Mouse (Mus musculus) cerebellum, adult 9-10 months (tissue): ENCODE measurements around the gene Washc4.
"Not testable (repeated sequence)": the region's sequence is repeated elsewhere in the genome, so short reads cannot be mapped to it uniquely, and the experiment has no call there.

Experiments
- DNase-seq: peaks from one replicate; pipeline ENCODE4 v3.0.0; 2022

Washc4 gene

DNA sequence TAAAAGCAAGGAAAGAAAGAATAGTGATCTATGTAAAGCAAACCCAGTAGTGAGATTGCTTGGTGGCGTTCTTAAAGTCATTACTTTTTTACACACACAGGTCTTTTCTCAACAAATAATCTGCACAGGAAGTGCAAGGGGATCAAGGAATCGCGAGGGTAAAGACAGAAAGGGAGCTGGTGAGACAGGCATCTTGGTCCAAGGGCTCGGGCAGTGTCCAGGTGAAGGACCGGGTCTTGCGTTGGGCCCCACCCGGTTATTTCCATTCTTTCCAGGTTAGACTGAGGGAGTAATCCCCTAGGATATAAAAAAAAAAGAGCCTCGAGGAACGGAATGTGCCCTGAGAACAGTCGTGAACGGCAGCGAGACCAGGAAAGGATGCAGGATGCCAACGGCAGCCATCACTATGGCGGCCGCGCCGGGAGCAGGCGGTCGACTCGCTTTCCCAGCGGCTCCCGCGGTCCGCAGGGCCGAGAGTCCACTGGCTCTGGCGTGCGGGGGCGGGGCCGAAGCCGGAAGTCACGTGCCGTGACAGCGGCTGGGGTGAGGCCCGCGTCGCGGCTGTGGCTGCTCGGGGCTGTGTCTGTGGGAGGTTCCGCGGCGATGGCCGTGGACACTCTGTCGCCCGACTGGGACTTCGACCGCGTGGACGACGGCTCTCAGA is at the start of gene Washc4:
Gene Washc4 (plus strand): TSS at position 314 of the 664 bp plus-strand sequence.
- DNase-seq = peak; percentile 92

DNA sequence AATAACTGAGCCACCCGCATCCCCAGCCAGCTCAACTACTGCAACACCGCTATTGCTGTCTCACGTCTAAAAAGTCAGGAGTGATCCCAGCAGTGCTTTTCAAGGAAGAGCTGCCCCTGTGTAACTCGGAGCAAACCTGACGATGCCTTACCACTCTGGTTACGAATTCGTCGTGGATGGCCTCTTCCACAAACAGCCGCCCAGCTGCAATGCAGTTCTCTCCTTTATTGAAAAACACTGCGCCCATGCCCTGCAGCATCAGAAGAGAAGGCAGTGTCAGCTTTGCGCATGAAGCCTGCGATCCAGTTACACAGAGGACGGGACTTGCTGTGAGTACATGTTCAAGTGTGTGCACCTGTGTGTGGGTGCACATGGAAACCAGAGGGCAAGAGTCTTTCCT is 46.2 kb upstream of the Washc4 start:
- no peak for DNase-seq

DNA sequence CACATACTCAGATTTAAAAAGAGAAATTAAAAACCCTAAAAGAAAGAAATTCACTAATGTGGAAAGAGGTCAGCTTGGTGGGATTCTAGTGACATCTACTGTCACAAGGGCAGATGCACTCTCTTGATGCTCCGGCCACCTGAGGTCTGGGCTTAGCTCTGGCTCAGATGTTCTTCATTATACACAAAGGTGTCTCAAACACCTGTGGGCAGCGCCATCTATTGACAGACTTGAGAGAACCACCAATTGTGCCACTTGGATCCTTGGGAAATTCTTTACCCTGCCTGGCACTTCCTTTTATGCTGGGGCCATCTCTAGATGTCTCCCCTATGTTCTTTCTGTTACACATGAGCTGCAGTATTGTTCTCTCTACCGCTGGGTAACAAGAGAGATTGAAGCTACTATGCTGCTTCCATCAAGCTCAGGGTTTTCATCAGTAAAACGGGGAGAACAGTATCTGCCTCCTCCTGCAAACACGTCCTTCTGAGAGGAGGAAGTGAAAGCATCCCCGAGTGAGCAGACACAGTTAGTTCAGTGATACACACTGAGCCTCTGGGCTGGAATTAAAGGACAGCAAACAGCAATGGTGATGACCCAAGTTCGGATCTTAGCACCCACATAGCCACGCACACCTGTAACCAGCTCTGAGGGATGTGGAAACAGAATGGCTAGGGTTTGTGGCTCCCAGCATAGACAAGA is 34.4 kb upstream of the Washc4 start:
- DNase-seq = peak; percentile 32

DNA sequence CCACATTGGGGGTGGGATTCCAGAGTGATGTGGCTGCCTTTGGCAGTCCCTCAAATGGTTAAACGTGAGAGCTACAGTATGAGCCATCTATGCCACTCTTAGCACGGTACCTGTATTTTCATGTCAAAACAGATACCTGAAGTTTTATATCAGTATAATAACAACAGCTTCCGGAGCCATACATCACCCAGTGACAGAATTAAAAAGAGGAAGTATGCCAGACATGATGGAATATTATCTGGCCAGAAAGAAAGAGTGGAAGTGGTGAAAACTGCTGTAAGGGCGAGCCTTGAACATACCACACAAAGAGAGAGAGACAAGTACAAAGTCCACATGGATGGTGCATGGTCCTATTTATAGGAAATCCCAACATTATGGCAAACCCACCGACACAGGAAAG is 32.2 kb upstream of the Washc4 start:
- DNase-seq = no peak

DNA sequence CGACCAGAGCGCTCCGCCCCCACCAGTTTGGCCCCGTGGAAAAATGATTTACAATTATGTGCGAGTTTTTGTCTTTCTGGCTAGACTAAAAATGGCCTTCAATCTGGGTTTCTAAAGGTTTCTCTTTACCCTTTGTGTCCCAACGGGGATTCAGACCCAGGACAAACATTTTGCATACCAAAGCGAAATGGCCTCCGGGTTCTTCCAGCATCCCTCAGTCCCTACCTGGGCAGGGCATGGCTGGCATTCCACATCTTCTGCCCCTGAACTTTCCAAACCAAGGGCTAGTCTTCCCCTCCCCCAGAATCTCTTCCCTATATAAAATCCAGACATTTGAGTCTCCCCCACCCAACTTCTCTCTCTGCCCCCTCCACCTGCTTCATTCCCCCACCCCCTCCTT is 29.8 kb upstream of the Washc4 start:
- no peak for DNase-seq

DNA sequence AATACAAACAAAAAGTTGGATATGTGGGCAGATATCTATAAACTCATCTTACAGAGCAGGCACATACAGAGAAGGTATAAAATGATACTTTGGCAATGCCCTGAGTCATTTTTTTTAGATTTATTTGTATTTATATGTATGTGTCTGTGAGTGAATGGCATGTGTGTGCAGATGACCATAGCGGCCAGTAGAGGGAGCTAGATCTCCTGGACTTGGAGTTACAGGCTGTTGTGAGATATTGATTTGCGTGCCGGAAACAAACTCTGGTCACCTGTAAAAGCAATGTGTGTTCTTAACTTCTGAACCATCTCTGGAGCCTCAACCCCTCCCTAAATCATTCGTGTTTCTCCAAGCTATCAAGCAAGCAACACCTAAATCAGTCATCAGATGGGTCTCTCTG is 22.6 kb upstream of the Washc4 start:
- DNase-seq = no peak

DNA sequence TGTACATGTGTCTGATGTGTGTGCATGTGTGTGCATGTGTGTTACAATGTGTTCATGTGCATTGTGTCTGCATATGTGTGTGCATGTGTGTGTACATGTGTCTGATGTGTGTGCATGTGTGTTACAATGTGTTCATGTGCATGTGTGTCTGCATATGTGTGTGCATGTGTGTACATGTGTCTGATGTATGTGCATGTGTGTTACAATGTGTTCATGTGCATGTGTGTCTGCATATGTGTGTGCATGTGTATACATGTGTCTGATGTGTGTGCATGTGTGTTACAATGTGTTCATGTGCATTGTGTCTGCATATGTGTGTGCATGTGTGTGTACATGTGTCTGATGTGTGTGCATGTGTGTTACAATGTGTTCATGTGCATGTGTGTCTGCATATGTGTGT is 19.3 kb upstream of the Washc4 start:
- not testable (repeated sequence) for DNase-seq

DNA sequence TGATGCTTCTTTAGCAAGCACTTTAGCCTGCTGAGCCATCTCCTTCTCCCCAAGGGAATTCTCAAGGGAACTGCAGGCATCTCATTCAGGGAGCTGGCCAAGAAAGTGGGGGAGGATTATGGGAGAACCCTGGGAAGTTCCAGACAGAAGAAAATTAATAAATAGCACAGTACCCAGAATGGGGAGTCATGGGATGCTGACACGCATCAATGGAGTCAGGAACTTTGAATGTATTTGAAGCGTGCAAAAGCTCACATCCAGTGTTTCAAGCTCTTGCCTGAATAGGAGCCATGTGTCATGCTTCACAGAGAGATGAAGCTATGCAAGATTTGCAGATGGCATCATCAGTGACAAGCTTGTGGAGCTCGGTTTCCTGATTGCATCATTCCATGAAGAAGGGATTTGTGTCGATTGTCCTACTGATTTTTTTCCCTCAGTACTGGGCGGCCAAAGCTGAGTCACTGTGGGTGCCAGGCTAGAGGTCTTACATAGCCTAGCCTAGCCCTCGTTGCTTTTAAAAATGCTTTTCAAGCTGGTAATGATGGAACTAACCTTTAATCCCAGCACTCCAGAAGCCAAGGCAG is 13.1 kb upstream of the Washc4 start:
- DNase-seq = no peak

DNA sequence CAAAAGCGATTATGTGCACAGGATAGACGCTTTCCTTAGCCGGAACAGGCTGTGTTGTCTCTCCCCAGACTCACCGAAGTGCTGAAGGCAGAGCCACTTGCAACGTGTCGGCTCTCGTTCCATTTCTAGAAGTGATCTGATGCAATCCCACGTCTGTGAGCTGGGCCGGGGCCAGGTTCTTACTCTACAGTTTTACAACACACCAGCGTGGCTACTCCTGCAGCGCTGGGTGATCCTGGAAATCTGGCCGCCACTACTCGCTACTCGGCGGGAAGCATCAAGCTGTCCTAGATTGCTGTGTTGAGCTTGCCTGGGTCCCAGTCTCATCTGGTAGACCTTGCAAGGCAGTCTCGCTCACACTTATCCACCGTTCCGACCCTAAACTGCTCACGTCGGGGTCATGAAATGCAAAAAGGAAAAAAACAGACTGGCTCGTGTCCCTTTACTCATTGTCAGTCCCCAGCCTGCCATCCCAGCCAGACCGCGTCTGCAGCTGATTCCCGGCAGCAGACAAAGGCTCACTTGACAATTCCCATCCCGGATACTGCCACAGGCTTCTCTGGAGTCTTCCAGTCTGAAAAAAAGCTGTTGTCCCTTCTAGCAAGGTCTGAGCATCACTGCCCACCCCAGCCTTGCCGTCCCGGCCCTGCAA is 10.2 kb upstream of the Washc4 start:
- peak; percentile 66 for DNase-seq

DNA sequence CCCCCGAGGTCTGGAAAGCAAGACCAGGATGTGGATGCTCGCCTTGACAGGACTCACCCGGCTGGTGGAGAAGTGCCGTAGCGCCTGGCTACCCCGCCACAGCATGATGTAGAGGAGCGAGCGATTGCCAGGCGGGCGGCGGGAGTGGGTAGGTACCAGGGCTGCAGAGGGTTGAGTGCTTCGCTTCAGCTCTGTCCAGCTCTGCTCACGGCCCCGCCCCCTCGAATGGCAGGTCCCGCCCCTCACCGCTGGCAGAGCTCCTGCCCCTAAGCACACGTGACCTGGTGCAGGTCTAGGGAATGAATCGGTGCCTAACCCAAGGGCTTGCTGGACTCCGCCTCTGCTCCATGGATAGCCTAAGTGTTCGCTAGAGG is 9.7 kb upstream of the Washc4 start, which contains the start of gene Aldh1l2:
Gene Aldh1l2 (minus strand): TSS at position 231 of the 374 bp plus-strand sequence.
- peak; percentile 85 for DNase-seq

DNA sequence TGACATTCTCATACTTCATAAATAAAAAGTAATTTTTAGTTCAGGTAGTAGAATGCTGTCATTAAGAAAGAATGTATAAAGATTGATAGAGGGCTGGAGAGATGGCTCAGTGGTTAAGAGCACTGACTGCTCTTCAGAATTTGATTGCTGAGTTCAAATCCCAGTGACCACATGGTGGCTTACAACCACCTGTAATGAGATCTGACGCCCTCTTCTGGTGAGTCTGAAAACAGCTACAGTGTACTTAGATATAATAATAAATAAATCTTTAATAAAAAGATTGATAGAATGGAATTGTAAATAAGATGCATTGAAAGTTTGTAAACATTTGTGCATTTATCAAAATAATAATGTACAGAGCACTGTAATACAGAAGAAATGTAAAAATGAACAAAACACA is 7.1 kb upstream of the Washc4 start:
- no peak for DNase-seq

DNA sequence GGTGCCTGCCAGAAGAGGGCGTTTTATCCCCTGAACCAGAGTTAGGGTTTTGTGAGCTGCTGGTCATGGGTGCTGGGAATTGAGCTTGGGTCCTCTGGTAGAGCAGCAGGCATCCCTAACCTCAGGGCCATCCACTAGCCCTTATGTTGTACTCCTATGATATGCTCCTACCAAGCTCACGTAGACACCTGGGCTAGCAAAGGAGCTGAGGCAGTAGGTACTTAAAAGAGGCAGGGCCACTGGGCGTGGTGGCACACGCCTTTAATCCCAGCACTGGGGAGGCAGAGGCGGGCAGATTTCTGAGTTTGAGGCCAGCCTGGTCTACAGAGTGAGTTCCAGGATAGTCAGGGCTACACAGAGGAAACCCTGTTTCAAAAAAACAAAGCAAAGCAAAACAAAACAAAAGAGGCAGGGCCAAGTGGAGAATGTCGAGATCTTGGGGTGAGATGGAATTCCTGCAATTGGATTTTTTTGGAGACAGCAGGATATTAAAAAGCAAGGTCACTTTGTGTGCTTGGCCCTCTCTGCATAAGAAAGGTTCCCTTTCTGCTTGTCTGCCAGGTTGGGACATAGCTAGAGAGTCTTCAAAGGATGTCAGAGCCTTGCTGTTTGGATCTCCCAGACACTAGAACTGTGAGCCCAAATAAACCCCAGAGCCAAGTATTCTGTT is 4.1 kb upstream of the Washc4 start:
- no peak for DNase-seq

DNA sequence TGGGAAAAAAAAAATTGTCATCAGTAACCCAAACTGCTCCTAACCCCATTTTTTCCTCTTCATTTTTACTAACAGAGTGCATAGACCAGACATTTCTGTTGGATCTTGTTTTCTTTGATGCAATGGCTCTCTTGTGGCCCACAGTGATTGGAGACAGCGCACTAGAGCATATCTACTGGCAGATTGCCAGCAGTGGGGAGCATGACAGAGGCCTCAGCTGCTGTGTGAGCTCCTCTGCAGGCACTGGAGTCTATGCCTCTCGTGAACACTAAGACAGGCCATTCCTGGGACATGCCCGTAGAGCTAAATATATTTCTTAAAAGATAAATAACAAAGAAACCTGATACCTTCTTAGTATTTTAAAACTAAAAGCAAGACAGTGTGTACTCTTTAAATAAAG is 3.5 kb upstream of the Washc4 start:
- no peak for DNase-seq

DNA sequence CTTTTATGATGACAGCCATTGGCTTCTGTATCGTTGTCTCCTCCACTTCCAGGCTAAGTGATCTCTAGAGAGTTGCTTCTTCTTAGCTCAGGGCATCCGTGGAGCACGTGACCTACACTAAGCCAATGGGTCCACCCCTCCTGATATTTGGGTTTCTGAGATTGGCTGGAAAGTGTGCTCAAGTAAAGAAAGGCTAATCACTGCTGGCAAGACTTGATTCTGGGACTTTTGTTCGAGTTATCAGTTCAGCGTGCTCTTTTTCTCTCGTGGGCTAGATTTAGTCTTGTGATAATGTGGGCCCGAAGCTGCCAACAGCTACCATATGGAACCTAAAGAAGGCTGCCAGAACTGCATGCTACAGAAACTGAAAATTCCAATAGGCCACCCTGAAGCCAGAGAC is 1.3 kb upstream of the Washc4 start:
- DNase-seq = peak; percentile 54

DNA sequence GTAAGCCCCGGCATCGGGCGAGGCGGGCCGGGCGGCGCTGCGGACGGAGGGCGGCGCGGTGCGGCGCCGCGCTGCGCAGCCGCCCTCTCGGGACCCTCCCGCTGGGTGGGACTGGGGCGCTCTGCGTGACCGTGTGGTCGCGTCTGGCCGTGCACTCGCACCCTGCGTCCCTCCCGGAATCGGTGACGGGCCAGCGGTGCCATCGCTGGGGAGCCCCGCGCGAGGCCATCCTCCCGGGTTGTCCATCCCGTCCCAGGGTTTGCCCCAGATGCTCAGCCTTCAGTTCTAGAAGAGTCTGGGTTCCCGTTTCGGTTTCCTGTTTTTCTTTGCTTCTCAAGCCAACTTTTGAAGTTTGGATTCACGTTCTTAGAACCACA is 539 bp downstream of the Washc4 start:
- DNase-seq = no peak

DNA sequence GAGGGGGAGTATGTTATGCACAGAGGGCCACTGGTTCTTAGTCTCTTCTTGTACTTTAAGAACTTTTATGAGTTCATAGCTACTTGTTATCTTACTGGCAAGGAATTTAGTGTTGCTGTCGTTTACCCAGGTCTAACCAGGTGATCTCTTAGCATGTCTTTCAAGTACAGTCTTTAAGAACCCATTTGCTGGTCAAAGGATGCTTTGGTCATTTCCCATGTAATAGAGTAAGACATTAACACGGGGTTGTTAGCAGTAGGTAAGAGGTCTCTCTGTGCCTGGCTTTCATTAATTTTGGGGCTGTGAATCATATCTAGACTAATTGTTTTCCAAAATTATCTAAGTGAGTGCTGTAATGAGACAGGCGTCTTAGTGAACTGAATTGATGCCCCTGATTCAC is 1.8 kb downstream of the Washc4 start:
- DNase-seq = no peak

DNA sequence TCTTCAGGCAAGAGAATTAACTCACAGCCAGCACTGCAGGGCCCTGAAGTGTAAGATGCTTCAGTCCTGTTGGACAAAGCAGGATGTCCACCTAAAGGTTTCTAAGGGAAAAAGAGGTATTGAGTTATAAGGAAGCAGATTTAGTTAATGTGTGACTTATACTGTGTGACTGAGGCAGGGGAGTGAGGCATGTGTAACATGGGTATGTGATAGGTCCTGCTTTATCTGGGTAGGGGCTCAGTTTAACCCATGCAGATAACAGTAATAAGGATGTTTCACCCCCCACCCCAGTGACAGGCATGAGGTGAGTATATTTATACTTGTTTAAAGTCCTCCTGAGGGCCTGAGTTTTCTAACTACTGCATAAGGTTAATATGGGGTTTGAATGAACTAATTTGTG is 19.5 kb downstream of the Washc4 start:
- no peak for DNase-seq

DNA sequence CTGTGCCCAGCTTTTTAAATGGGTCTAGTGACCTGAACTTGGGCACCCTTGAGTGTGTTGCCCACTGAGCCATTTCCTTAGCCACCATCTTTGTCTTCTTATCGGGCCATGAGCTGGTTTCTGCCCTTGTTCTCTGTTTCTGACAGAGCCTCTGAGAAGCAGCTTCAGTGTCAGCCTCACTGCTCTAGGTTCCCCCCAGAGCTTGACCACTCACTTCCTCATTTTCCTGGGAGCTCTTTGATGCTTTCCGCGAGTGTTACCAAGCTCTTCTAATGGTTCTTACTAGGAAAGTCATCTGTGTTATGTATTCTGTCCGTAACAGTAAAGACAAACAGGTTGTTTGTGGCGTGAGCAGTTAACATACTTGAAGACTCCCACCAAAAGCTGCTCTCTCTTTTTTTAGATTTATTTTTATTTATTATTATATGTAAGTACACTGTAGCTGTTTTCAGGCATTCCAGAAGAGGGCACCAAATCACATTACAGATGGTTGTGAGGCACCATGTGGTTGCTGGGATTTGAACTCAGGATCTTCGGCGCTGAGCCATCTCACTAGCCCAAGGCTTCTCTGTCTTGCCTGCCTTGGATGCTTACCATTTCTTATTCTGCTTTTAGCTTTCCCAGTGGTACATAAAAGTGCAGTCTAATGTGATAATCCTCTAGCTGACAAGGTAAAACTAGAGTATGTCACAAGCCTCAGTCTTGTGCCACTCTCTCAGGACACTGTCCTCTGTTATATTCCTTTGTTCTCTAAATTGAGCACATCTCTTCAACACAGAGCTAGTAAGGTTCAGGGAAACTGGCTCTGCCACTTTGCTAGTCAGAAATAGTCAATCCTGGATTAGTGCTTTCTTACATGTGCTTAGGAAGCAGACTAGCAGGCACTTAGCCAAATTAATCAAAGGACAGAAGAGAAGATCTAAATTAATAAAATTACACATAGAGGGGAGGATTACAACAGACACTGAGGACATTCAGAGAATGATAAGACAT is 22.2 kb downstream of the Washc4 start:
- no peak for DNase-seq

DNA sequence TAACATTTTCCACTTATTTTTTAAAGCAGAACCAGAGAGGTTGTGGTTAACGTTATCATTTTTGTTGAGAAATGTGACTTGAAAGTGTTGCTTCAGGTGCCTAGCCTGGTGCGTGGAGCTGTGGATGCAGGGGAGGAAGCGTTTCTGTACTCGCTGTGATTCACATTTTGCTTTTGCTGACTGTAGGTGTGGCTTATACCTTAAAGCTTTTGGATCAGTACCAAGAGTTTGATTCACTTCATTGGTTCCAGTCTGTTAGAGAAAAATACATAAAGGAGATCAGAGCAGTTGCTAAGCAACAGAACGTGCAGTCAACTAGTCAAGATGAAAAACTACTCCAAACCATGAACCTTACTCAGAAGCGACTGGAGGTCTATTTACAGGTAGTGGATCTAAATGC is 47.2 kb downstream of the Washc4 start:
- DNase-seq = no peak

DNA sequence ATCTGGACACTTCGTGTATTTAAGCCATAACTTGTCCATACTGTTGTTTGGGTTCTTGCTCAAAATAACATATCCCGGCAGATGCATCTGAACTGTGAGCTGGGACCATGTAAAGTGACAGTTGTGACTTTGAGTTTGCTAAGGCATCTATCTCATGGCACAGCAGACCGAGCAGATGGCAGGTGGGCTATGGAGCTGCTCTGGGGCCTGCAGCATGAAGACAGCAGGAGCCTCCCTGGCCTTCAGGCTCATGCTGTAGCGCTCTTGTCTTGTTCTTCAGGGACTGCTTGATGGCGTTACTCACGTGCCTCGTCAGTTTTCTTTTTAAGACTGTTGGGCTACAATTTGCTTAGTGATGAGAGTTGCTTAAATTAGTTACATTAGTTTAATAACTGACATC is 49.1 kb downstream of the Washc4 start:
- DNase-seq = no peak

DNA sequence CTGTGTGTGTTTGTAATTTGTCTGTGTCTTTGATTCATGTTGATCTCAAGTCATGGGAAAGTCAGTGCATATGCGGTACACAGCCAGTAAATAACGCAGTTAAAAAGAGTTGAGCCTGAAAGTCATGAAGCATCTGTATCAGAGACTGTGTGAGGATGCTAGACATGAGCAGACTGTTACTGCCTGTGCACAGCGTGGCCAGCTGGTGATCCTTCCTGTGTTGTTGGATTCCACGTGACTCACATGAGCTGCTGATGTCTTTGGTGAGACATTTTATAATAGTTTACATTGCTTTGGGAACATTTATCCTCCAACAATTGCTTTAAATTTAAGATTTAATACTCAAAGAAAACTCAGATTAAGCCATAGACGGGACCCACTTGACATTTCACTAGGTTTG is 51.0 kb downstream of the Washc4 start:
- no peak for DNase-seq

DNA sequence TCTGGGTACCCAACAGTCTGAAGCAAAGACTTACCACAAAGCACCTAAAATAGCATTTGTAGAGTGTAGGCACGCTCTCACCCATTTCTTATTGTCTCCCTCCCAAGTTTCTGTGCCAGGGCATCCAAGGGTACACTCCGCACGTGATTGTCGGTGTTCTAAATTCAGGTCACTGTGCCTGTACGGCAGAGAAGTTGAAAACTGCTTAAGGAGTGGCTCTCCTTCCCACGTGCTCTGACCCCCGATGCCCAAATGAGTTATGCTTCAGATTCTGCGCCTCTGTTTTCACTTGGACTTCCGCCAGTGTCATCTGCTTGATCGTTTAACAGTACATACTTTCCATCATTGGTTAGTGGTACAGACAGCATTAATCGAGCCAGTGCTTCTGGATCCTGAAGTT is 57.1 kb downstream of the Washc4 start:
- DNase-seq = no peak
